Mouse (Mus musculus) hindbrain, embryonic 11.5 days (tissue): Measurements from ENCODE around the gene Ctnnb1. TPM values are rescaled to one million over a fixed set of nuclear protein-coding genes. Genes with fewer than 3 reads are reported as not detected.

Experiments
- ATAC-seq: fragments of 200-750 bp; cut with Nextera tagmentation; 2 replicates; pipeline ENCODE4 v1.8.0; 2017; ENCODE audit warnings: mild to moderate bottlenecking, moderate TSS enrichment, moderate library complexity; ENCODE audit not compliant: low FRiP score
- DNase-seq: peaks from one replicate; pipeline ENCODE4 v3.0.0-alpha.2; 2015; ENCODE audit warnings: low spot score
- H3K27ac ChIP-seq: fragments of 300-500 bp; sonication (generic); 2 replicates; pipeline ENCODE4 v1.5.1; 2014; ENCODE audit warnings: mild to moderate bottlenecking, low read depth, low read length
- H3K27me3 ChIP-seq: fragments of 300-500 bp; sonication (generic); 2 replicates; pipeline ENCODE4 v1.6.1; 2014; ENCODE audit warnings: mild to moderate bottlenecking, low read length, moderate library complexity, mixed read lengths; ENCODE audit not compliant: control insufficient read depth, insufficient read depth
- H3K36me3 ChIP-seq: fragments of 300-500 bp; sonication (generic); 2 replicates; pipeline ENCODE4 v1.6.1; 2014; ENCODE audit warnings: mild to moderate bottlenecking, low read length, moderate library complexity, mixed read lengths; ENCODE audit not compliant: control insufficient read depth, insufficient read depth
- H3K4me1 ChIP-seq: fragments of 300-500 bp; sonication (generic); replicated peaks from 2 replicates; pipeline ENCODE4 v1.6.1; 2014; ENCODE audit warnings: low read length, mixed read lengths; ENCODE audit not compliant: control insufficient read depth, insufficient read depth
- H3K4me2 ChIP-seq: fragments of 300-500 bp; sonication (generic); replicated peaks from 2 replicates; pipeline ENCODE4 v1.6.1; 2014; ENCODE audit warnings: mild to moderate bottlenecking, low read depth, low read length
- H3K4me3 ChIP-seq: fragments of 300-500 bp; sonication (generic); 2 replicates; pipeline ENCODE4 v1.5.1; 2014; ENCODE audit warnings: low read depth, low read length
- H3K9ac ChIP-seq: fragments of 300-500 bp; sonication (generic); 2 replicates; pipeline ENCODE4 v1.6.1; 2014; ENCODE audit warnings: low read depth, low read length
- H3K9me3 ChIP-seq: fragments of 300-500 bp; sonication (generic); 2 replicates; pipeline ENCODE4 v1.6.1; 2016; ENCODE audit warnings: low read length; ENCODE audit not compliant: control insufficient read depth
- WGBS: fragments of 180-500 bp; shearing (Covaris S2); extraction: QIAGEN DNeasy Blood & Tissue Kit; methylation state at CpG from one replicate; pipeline ENCODE4 v1.1.7; 2014; 5-methylcytosine and 5-hydroxymethylcytosine counted together
- polyA plus RNA-seq: library from polyadenylated mRNA; unstranded; fragments of >200 nt; fragmentation: Nextera tagmentation; extraction: Ambion mirVana; gene quantifications from 2 replicates; pipeline ENCODE4 v1.2.1, GENCODE M21; 2014

Gene Ctnnb1
- polyA plus RNA-seq, 1 experiment from 2014 or later = 804 TPM

GRCm38 (mm10) chr9:120932797-120933586 is 4.0 kb downstream of the Ctnnb1 start:
- 14% methylated on average over 22 of the region's 78 CpGs for WGBS
- ATAC-seq (peak; percentile 88), DNase-seq (peak; percentile 98)
- Histone ChIP-seq H3K4me2 (no peak overlapping the region), H3K4me3 (peak overlapping the region; percentile 86), H3K27me3 (no peaks in the 10 kb centered on the region), H3K9ac (peak overlapping the region; percentile 86), H3K36me3 (no peaks in the 10 kb centered on the region), H3K27ac (peak overlapping the region; percentile 90), H3K9me3 (no peaks in the 10 kb centered on the region), H3K4me1 (peaks cover 5% of the 10 kb centered on the region; the same call in 1 of the 2 replicates)

GRCm38 (mm10) chr9:120933587-120933885 is 4.5 kb downstream of the Ctnnb1 start:
- Histone ChIP-seq H3K4me3 (peak overlapping the region; percentile 86), H3K36me3 (no peaks in the 10 kb centered on the region), H3K27ac (peak overlapping the region; percentile 90), H3K27me3 (no peaks in the 10 kb centered on the region), H3K9ac (peak overlapping the region; percentile 86), H3K4me1 (peaks cover 5% of the 10 kb centered on the region; the same call in 1 of the 2 replicates), H3K4me2 (peak overlapping the region; percentile 74), H3K9me3 (no peaks in the 10 kb centered on the region)
- 0% methylated on average over 12 of the region's 58 CpGs for WGBS
- DNase-seq (no peak), ATAC-seq (no peak)

DNA sequence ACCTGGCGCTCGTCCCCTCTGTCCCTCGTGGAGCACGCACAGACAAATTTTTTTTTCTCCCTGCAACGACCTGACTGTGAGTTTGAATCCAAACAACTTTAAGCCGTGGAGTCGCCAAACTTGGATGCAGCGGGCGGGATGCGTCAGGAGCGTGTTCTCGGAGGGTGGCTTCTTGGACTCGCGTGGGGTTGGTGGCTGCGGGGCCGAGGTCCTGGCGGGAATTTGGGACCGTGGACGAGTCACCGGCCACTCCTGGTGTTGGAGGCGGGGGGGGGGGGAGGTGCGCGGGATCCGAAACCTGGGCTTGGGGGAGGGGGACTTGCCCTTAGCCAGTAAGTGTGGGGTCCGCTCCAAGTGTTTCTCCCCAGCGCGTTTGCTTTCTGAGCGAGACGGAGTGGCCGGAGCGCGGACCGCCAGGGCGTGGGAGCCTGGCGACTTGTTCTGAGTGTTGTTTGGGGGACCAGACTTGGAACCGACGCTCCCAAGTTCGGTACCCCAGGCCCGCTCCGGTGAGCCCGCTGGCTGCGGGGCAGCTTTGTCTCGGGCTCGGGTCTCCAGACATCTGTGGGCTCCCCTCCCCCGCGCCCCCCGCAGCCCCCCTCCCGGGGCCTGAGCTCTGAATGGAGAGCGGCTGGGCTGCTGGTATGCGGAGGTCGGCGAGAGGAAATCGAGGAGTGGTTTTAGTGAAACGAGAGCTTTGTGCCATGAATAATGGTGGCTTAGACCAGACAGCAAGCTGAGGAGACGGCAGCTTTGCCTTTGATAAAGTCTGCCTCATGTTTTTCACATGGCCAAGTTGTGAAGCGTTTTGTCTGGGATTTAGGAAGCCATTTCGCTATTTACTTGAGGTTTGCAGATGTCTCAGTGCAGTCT is 5.1 kb downstream of the Ctnnb1 start:
- DNase-seq = peak; percentile 74
- peak overlapping the region; percentile 86 for H3K9ac ChIP-seq
- under 1% methylated on average over 55 of the region's 57 CpGs for WGBS
- no peaks in the 10 kb centered on the region for H3K36me3 ChIP-seq
- H3K4me1 ChIP-seq = peaks cover 5% of the 10 kb centered on the region; the same call in 1 of the 2 replicates
- H3K4me3 ChIP-seq = peak overlapping the region; percentile 86
- H3K27ac ChIP-seq = peak overlapping the region; percentile 90
- H3K9me3 ChIP-seq = no peaks in the 10 kb centered on the region
- no peaks in the 10 kb centered on the region for H3K27me3 ChIP-seq
- peak; percentile 50 for ATAC-seq
- peak overlapping the region; percentile 74 for H3K4me2 ChIP-seq

GRCm38 (mm10) chr9:120934821-120935633 is 6.0 kb downstream of the Ctnnb1 start:
- peak overlapping the region; percentile 74 for H3K4me2 ChIP-seq
- H3K36me3 ChIP-seq = no peaks in the 10 kb centered on the region
- ATAC-seq (no peak), DNase-seq (peak; percentile 43)
- H3K9me3 ChIP-seq = no peaks in the 10 kb centered on the region
- peak overlapping the region; percentile 86 for H3K9ac ChIP-seq
- no peaks in the 10 kb centered on the region for H3K27me3 ChIP-seq
- H3K4me1 ChIP-seq = peaks cover 5% of the 10 kb centered on the region; the same call in 1 of the 2 replicates
- WGBS = 16% methylated on average over 14 of the region's 14 CpGs
- peak overlapping the region; percentile 90; the same call in 1 of the 2 replicates for H3K27ac ChIP-seq
- H3K4me3 ChIP-seq = peak overlapping the region; percentile 86

- H3K27me3 ChIP-seq = no peaks in the 10 kb centered on the region
- 28% methylated on average over 4 of the region's 4 CpGs for WGBS
- H3K9me3 ChIP-seq = no peaks in the 10 kb centered on the region
- peak overlapping the region; percentile 86 for H3K4me3 ChIP-seq
- H3K9ac ChIP-seq = peak overlapping the region; percentile 86; the same call in 1 of the 2 replicates
- ATAC-seq (no peak), DNase-seq (no peak)
- peak overlapping the region; percentile 74 for H3K4me2 ChIP-seq
- no peak overlapping the region for H3K27ac ChIP-seq
- H3K4me1 ChIP-seq = peaks cover 5% of the 10 kb centered on the region; the same call in 1 of the 2 replicates
- no peaks in the 10 kb centered on the region for H3K36me3 ChIP-seq
Observed at GRCm38 (mm10) chr9:120935634-120935922, 6.6 kb downstream of the Ctnnb1 start.

DNA sequence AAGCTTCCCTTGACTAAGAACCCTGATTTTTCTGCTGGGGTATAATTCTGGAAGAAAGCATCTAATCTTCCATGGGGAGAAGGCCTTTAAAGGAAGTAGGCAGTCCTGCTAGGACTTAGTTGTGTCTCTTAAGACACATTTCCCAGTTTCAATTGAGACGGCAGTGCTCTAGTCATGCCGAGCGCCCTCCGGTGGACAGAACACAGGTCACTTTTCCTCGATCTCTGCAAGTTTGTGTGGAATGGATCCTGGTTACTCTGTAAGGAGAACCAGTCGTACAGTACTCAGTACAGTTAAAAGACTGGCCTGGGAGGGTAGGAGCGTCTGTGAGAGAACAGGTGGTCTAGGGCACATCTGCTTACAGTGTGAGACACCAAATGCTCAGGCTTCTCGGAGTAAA is 7.3 kb downstream of the Ctnnb1 start:
- Histone ChIP-seq H3K4me1 (peaks cover 5% of the 10 kb centered on the region; the same call in 1 of the 2 replicates), H3K27me3 (no peaks in the 10 kb centered on the region), H3K36me3 (no peaks in the 10 kb centered on the region), H3K4me2 (peak overlapping the region; percentile 74), H3K27ac (no peak overlapping the region), H3K4me3 (peak overlapping the region; percentile 86), H3K9ac (no peak overlapping the region), H3K9me3 (no peaks in the 10 kb centered on the region)
- ATAC-seq = no peak
- 30% methylated on average over 8 of the region's 8 CpGs for WGBS
- DNase-seq = peak; percentile 85

- no peak overlapping the region for H3K27ac ChIP-seq
- H3K36me3 ChIP-seq = no peaks in the 10 kb centered on the region
- no peaks in the 10 kb centered on the region for H3K27me3 ChIP-seq
- H3K9me3 ChIP-seq = no peaks in the 10 kb centered on the region
- H3K9ac ChIP-seq = no peak overlapping the region
- ATAC-seq (no peak), DNase-seq (no peak)
- H3K4me1 ChIP-seq = no peaks in the 10 kb centered on the region; the same call in 1 of the 2 replicates
- H3K4me2 ChIP-seq = no peak overlapping the region
- WGBS = 93% methylated on average over 3 of the region's 3 CpGs
- no peak overlapping the region for H3K4me3 ChIP-seq
Observed at GRCm38 (mm10) chr9:120940858-120941257, 11.8 kb downstream of the Ctnnb1 start.

GRCm38 (mm10) chr9:120943757-120944156 is 14.7 kb downstream of the Ctnnb1 start:
- Histone ChIP-seq H3K4me1 (no peaks in the 10 kb centered on the region; the same call in 1 of the 2 replicates), H3K27ac (no peak overlapping the region), H3K27me3 (no peaks in the 10 kb centered on the region), H3K9ac (no peak overlapping the region), H3K36me3 (no peaks in the 10 kb centered on the region), H3K4me2 (no peak overlapping the region), H3K9me3 (no peaks in the 10 kb centered on the region), H3K4me3 (no peak overlapping the region)
- DNase-seq (no peak), ATAC-seq (no peak)
- 89% methylated on average over 1 of the region's 1 CpGs for WGBS
